Mouse (Mus musculus) brain, embryonic 18.5 days (tissue): ENCODE measurements around the gene Rbm41.
A peak's percentile ranks its signal among the peaks of the same experiment; 100 is the strongest.

Source experiments
- DNase-seq: peaks from one replicate; pipeline ENCODE4 v3.0.0-alpha.2; 2012; ENCODE audit warnings: low read depth, low spot score

The Rbm41 gene

GRCm38 (mm10) chrX:139997740-139998690 is at the start of gene Rbm41:
Rbm41 (minus strand) TSS chrX:139998595.
- peak; percentile 70 for DNase-seq

- no peak for DNase-seq
Observed at GRCm38 (mm10) chrX:139998691-139999065, 283 bp upstream of the Rbm41 start.

GRCm38 (mm10) chrX:139982115-139982514 is 16.3 kb downstream of the Rbm41 start:
- no peak for DNase-seq

GRCm38 (mm10) chrX:139933507-139933906 is 64.9 kb downstream of the Rbm41 start:
- DNase-seq, result no peak

GRCm38 (mm10) chrX:139932472-139932871 is 65.9 kb downstream of the Rbm41 start:
- DNase-seq, result no peak

- DNase-seq, result no peak
Observed at GRCm38 (mm10) chrX:139920572-139920971, 77.8 kb downstream of the Rbm41 start.

GRCm38 (mm10) chrX:139891387-139891786 is 107.0 kb downstream of the Rbm41 start:
- DNase-seq, result no peak

GRCm38 (mm10) chrX:139883221-139883620 is 115.2 kb downstream of the Rbm41 start:
- no peak for DNase-seq

GRCm38 (mm10) chrX:139877936-139878335 is 120.5 kb downstream of the Rbm41 start:
- no peak for DNase-seq

GRCm38 (mm10) chrX:139877105-139877504 is 121.3 kb downstream of the Rbm41 start:
- no peak for DNase-seq

- DNase-seq, result no peak
Observed at GRCm38 (mm10) chrX:139870938-139871791, 127.2 kb downstream of the Rbm41 start, which contains the start of gene Morc4. Morc4 (minus strand) TSS chrX:139871677.

GRCm38 (mm10) chrX:139870300-139870711 is 128.1 kb downstream of the Rbm41 start:
- DNase-seq, result no peak

- DNase-seq, result no peak
Observed at GRCm38 (mm10) chrX:139859402-139859801, 139.0 kb downstream of the Rbm41 start.

- DNase-seq, result no peak
Observed at GRCm38 (mm10) chrX:139854795-139855194, 143.6 kb downstream of the Rbm41 start.

- DNase-seq, result no peak
Observed at GRCm38 (mm10) chrX:139841091-139841490, 157.3 kb downstream of the Rbm41 start.
